Mouse (Mus musculus) testis, adult 2 months (tissue): ENCODE results near the gene Xylt1. TPM values are rescaled to one million over a fixed set of nuclear protein-coding genes. Genes with fewer than 3 reads are reported as not detected.

Experiments used
- H3K27ac ChIP-seq: fragments of 200-500 bp; 2 replicates; pipeline ENCODE4 v1.5.1; 2012; ENCODE audit warnings: low read depth, low read length; ENCODE audit not compliant: control insufficient read depth, insufficient read depth
- H3K27me3 ChIP-seq: fragments of 200-500 bp; 2 replicates; pipeline ENCODE4 v1.6.1; 2012; ENCODE audit warnings: mild to moderate bottlenecking, low read length, moderate library complexity; ENCODE audit not compliant: control insufficient read depth, insufficient read depth
- H3K36me3 ChIP-seq: fragments of 200-500 bp; 2 replicates; pipeline ENCODE4 v1.6.1; 2012; ENCODE audit warnings: mild to moderate bottlenecking, low read length; ENCODE audit not compliant: control insufficient read depth, insufficient read depth
- H3K4me1 ChIP-seq: fragments of 200-500 bp; 2 replicates; pipeline ENCODE4 v1.6.1; 2012; ENCODE audit warnings: low read length; ENCODE audit not compliant: control insufficient read depth, insufficient read depth
- H3K4me3 ChIP-seq: fragments of 200-500 bp; 2 replicates; pipeline ENCODE4 v1.5.1; 2012; ENCODE audit warnings: low read depth, mild to moderate bottlenecking, low read length, moderate library complexity, mixed read lengths; ENCODE audit not compliant: control insufficient read depth
- CTCF ChIP-seq: fragments of 200-500 bp; IDR thresholded peaks from 2 replicates; pipeline ENCODE4 v1.5.1; 2012; ENCODE audit warnings: low read depth, mild to moderate bottlenecking, inconsistent platforms, low read length, moderate library complexity; ENCODE audit not compliant: control insufficient read depth, insufficient read depth, insufficient replicate concordance
- POLR2A ChIP-seq: fragments of 200-500 bp; IDR thresholded peaks from 2 replicates; pipeline ENCODE4 v1.6.1; 2012; ENCODE audit warnings: low read depth, mild to moderate bottlenecking, inconsistent platforms, low read length, moderate library complexity; ENCODE audit not compliant: control insufficient read depth
- polyA plus RNA-seq: library from polyadenylated mRNA; depleted of rRNA; stranded (reverse); fragments of >200 nt; gene quantifications from 2 replicates; pipeline ENCODE4 v1.2.3, GENCODE M21; 2012

Xylt1 gene
- polyA plus RNA-seq, 1 experiment, result 0.79 TPM

DNA sequence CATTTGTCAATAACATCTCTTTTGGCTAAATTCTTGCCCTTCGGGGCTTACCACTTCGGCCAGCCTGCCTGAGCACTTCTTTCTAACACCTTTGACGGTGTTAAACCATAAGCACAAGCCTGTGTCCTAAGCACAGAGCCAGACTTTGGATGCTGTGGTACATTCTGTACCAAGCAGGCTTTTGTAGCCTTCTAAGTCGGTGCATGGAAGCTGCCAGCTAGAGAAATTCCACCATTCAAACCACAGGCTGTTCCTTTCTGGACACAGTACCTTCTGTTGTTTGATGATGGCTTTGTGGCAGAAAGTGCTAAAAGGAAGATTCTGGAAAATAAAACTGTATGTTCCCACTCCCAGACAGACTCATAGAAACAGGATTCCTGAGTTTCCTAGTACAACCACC, 277.4 kb downstream of the Xylt1 start:
- no peak overlapping the region for H3K27ac ChIP-seq

GRCm38 (mm10) chr7:117658739-117659138, 278.0 kb downstream of the Xylt1 start:
- no peak overlapping the region for H3K27ac ChIP-seq
- TF ChIP-seq CTCF, result no peak
- TF ChIP-seq POLR2A, result no peak
- no peaks in the 10 kb centered on the region for H3K36me3 ChIP-seq
- no peaks in the 10 kb centered on the region for H3K27me3 ChIP-seq
- no peaks in the 10 kb centered on the region for H3K4me1 ChIP-seq
- H3K4me3 ChIP-seq, result no peak overlapping the region

More for the DNA sequence above, 277.4 kb downstream of the Xylt1 start:
- H3K27me3 ChIP-seq, result no peaks in the 10 kb centered on the region
- no peak overlapping the region for H3K4me3 ChIP-seq
- no peaks in the 10 kb centered on the region for H3K36me3 ChIP-seq
- H3K4me1 ChIP-seq, result no peaks in the 10 kb centered on the region
- no peak for TF ChIP-seq CTCF
- no peak for TF ChIP-seq POLR2A

DNA sequence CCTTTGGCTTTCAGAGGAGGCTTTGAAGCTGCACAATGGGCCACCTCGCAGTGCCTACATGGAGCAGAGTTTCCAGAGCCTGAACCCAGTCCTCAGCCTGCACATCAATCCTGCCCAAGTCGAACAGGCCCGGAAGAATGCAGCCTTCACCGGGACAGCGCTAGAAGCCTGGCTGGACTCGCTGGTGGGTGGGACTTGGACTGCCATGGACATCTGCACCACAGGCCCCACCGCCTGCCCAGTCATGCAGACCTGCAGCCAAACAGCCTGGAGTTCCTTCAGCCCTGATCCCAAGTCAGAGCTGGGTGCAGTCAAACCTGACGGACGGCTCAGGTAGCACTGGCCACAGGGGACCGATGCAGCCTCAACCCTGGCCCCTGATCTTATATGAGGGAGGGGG, 286.5 kb downstream of the Xylt1 start:
- H3K4me1 ChIP-seq, result no peaks in the 10 kb centered on the region
- H3K36me3 ChIP-seq, result no peaks in the 10 kb centered on the region
- no peak overlapping the region for H3K4me3 ChIP-seq
- H3K27ac ChIP-seq, result no peak overlapping the region
- no peaks in the 10 kb centered on the region for H3K27me3 ChIP-seq
- TF ChIP-seq CTCF (no peak), POLR2A (no peak)

- Histone ChIP-seq H3K4me1 (no peaks in the 10 kb centered on the region), H3K27ac (no peak overlapping the region), H3K4me3 (no peak overlapping the region), H3K27me3 (no peaks in the 10 kb centered on the region), H3K36me3 (no peaks in the 10 kb centered on the region)
- TF ChIP-seq CTCF (no peak), POLR2A (no peak)
Measured at GRCm38 (mm10) chr7:117668226-117668625, 287.4 kb downstream of the Xylt1 start.

GRCm38 (mm10) chr7:117672121-117672591, 291.4 kb downstream of the Xylt1 start:
- no peaks in the 10 kb centered on the region for H3K36me3 ChIP-seq
- no peaks in the 10 kb centered on the region for H3K4me1 ChIP-seq
- no peaks in the 10 kb centered on the region for H3K27me3 ChIP-seq
- no peak overlapping the region for H3K4me3 ChIP-seq
- TF ChIP-seq POLR2A (no peak), CTCF (no peak)
- no peak overlapping the region for H3K27ac ChIP-seq

DNA sequence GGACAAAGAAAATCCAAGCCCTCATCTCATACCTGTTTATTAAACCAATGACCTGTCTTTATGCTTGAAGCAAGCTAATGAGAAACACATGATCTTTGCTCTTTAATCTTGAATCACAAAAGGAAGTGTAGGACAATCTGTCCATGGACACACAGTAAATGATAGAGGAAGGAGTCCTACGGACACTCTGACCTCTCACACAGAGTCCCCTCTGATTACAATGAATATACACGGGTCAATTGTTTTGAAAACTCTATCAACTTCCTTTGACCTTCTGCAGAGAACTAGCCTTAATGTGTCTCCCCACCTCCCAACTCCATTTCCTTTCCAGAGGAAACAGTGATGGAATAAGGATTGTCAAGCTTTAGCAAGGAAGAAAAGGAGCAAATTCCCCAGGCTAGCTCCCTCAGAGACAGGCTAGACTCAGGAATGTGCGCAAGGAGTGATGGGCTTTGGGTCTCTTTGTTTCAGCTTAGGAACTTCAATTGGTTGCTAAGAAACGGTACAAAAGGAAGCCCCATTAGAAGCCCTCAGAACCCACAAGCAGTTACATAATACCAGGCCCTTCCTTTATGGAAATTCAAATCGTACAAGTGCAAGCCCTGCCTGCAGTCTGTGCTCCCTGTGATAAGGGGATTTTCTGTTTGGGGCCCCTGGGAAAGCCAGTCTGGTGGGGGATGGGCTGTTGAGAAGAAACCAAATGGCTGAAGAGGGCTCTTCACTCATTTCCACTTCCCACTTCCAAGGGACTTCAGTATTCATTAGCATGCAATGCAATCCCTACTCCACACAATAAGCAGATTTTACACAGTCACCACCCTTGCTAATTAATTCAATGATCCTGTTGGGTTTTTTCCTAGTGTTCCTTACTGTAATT, 305.6 kb downstream of the Xylt1 start:
- Histone ChIP-seq H3K36me3 (no peaks in the 10 kb centered on the region), H3K27ac (no peak overlapping the region), H3K4me3 (no peak overlapping the region), H3K4me1 (no peaks in the 10 kb centered on the region), H3K27me3 (no peaks in the 10 kb centered on the region)
- TF ChIP-seq CTCF (no peak), POLR2A (no peak)

- TF ChIP-seq CTCF, result no peak
- TF ChIP-seq POLR2A, result no peak
- Histone ChIP-seq H3K4me3 (no peak overlapping the region), H3K4me1 (no peaks in the 10 kb centered on the region), H3K27me3 (no peaks in the 10 kb centered on the region), H3K27ac (no peak overlapping the region), H3K36me3 (no peaks in the 10 kb centered on the region)
Measured at GRCm38 (mm10) chr7:117686997-117687302, 306.2 kb downstream of the Xylt1 start.
